ENCODE assay signal across 17 mouse cellular contexts in the genomic region with DNA sequence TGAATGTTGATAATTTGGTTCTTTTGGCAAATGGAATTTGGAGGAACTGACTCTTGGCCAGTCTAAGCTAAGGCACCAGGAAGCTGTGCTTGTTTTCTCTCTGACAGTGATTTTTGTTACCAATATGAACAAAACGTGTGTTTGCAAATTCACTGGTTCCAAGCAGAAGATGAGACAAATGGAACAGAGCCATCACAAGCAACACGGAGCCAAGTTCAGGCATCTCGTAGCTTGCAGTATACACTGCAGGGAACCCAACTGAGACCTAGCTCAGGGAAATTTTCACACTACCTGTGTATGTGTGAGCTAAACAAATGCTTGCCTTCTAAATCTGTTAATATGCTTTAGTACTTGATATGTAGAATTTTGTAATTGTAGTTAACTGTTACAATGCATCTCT.
"Had no signal": no experiment of that assay in that cellular context is flagged by ENCODE, and none has a peak within 500 bp of the region (broad histone marks: within the 10 kb centered on the region; RNA-seq: fewer than 3 reads in every experiment).

No protein-coding gene starts in this region.

- H3K9ac ChIP-seq: limb, embryonic 15.5 days; liver, embryonic 13.5 days; liver, postnatal 0 days; lung, embryonic 15.5 days; midbrain, embryonic 15.5 days; neural tube, embryonic 13.5 days had no signal

- H3K4me3 ChIP-seq: limb, embryonic 15.5 days; liver, embryonic 13.5 days; lung, embryonic 15.5 days; megakaryocyte, embryonic 14.5 days; midbrain, embryonic 15.5 days; neural tube, embryonic 13.5 days had no signal

- DNase-seq: kidney, adult 8-10 months; kidney, postnatal 36 days; liver, embryonic 13.5 days; liver, postnatal 0 days; lung, postnatal 14 days; retina, postnatal 1 day; right cerebral cortex, postnatal 4 days; spleen, adult 18-20 months; thymus, postnatal 4 days had no signal

- H3K9me3 ChIP-seq: limb, embryonic 15.5 days; liver, embryonic 13.5 days; lung, embryonic 15.5 days; megakaryocyte, embryonic 14.5 days; midbrain, embryonic 15.5 days; neural tube, embryonic 13.5 days had no signal

- H3K36me3 ChIP-seq: limb, embryonic 15.5 days; liver, embryonic 13.5 days; lung, embryonic 15.5 days; midbrain, embryonic 15.5 days; neural tube, embryonic 13.5 days had no signal

- H3K27ac ChIP-seq: kidney, postnatal 0 days; limb, embryonic 15.5 days; liver, embryonic 13.5 days; lung, embryonic 15.5 days; macrophage; midbrain, embryonic 15.5 days; neural tube, embryonic 13.5 days had no signal

- H3K4me1 ChIP-seq: limb, embryonic 15.5 days; liver, embryonic 13.5 days; lung, embryonic 15.5 days; megakaryocyte, embryonic 14.5 days; midbrain, embryonic 15.5 days had no signal

- H3K4me2 ChIP-seq: limb, embryonic 15.5 days; liver, embryonic 13.5 days; lung, embryonic 15.5 days; midbrain, embryonic 11.5 days; midbrain, embryonic 15.5 days; neural tube, embryonic 13.5 days had no signal

- H3K27me3 ChIP-seq: limb, embryonic 15.5 days; liver, embryonic 13.5 days; lung, embryonic 15.5 days; megakaryocyte, embryonic 14.5 days; midbrain, embryonic 15.5 days; neural tube, embryonic 13.5 days had no signal

- ATAC-seq: liver, postnatal 0 days; midbrain, embryonic 15.5 days had no signal
